In the genomic region with DNA sequence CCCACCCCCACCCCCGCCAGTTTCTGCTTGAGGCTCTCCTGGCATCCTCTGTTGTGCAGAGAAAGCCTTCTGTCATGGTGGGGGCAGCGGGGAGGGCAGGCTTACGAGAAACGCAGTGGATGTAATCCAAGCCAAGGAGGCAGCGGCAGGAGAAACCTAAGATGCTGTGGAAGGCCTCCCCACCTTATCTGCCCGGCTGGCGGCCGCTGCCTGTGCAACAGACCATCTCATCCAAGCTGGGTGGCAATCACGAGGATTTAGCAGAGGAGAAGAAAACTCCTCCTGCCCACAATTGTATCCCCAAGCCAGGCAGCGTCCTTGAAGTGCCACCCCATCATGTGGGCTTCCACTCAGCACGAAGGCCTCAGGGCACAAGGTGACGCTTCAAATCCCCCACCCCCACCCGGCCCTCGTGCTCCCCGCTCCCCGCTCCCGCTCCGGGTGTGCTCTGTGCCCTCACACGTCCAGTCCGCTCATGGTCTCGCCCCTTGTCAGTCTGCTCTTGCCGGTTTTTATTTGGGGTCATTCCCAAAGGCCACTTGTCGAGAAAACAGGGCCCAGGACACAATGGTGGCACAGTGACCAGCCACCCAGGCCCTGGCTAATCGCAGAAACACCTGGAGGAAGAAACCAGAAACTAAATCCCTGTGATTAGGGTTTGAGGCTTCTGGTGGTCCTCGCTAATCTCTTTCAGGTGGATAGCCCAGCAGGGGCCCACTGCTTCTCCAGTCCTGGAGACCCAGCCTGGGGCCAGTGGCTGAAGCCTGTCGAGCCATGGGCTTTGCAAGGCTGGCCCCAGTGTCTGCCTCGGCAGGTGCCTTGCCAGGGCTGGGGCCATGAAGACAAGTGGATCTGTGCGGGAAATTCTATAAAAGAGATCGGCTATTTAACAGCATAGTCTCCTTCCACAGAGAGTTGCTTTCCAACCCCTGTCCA, we compare ENCODE assay signal across 16 mouse cellular contexts. TPM values are rescaled to one million over a fixed set of nuclear protein-coding genes. Genes with fewer than 3 reads are reported as not detected.
DNase-seq lines count a peak whose midpoint lies in the region; ATAC-seq and TF ChIP-seq lines count a peak whose summit lies in the region.
"Had no signal": no experiment of that assay in that cellular context is flagged by ENCODE, and none has a peak within 500 bp of the region (broad histone marks: within the 10 kb centered on the region; RNA-seq: fewer than 3 reads in every experiment).

No protein-coding gene starts in this region.

- no peak for ATAC-seq in forebrain, embryonic 12.5 days (ENCODE audit: low FRiP score)
- no peak for ATAC-seq in forebrain, embryonic 16.5 days
- no peak for ATAC-seq in embryonic facial prominence, embryonic 11.5 days (replicated peaks; ENCODE audit: insufficient number of reproducible peaks, low FRiP score, low TSS enrichment, low read depth)
- no peak for ATAC-seq in limb, embryonic 14.5 days (ENCODE audit: low FRiP score, low read depth)
- ATAC-seq in cerebellum, adult (ENCODE audit: insufficient number of reproducible peaks, low FRiP score, low TSS enrichment), result no peak
- ATAC-seq: intestine, embryonic 16.5 days had no signal

- peaks cover 9% of the 10 kb centered on the region for H3K4me1 ChIP-seq in forebrain, embryonic 12.5 days
- peaks cover 2% of the 10 kb centered on the region; the same call in 1 of the 2 replicates for H3K4me1 ChIP-seq in forebrain, embryonic 16.5 days (replicated peaks; ENCODE audit: control insufficient read depth, insufficient read depth, low read length)
- H3K4me1 ChIP-seq in embryonic facial prominence, embryonic 11.5 days (ENCODE audit: control insufficient read depth, insufficient read depth, low read length), result peaks cover 8% of the 10 kb centered on the region
- peaks cover 9% of the 10 kb centered on the region for H3K4me1 ChIP-seq in limb, embryonic 14.5 days (ENCODE audit: control insufficient read depth, insufficient read depth, low read length)

- H3K9me3 ChIP-seq in forebrain, embryonic 12.5 days, result no peaks in the 10 kb centered on the region
- no peaks in the 10 kb centered on the region for H3K9me3 ChIP-seq in forebrain, embryonic 16.5 days (ENCODE audit: control insufficient read depth, low read length)
- H3K9me3 ChIP-seq in embryonic facial prominence, embryonic 11.5 days (replicated peaks; ENCODE audit: control insufficient read depth, low read length), result no peaks in the 10 kb centered on the region
- H3K9me3 ChIP-seq in limb, embryonic 14.5 days (ENCODE audit: control insufficient read depth, low read length), result no peaks in the 10 kb centered on the region
- H3K9me3 ChIP-seq: heart, embryonic 15.5 days; hindbrain, embryonic 13.5 days had no signal

- WGBS in forebrain, embryonic 12.5 days, result 15% methylated on average over 29 of the region's 29 CpGs
- WGBS in forebrain, embryonic 16.5 days, result 16% methylated on average over 29 of the region's 29 CpGs
- 11% methylated on average over 29 of the region's 29 CpGs for WGBS in embryonic facial prominence, embryonic 11.5 days
- WGBS in limb, embryonic 14.5 days, result 15% methylated on average over 27 of the region's 29 CpGs

- H3K27ac ChIP-seq in forebrain, embryonic 12.5 days, result no peak overlapping the region
- no peak overlapping the region for H3K27ac ChIP-seq in forebrain, embryonic 16.5 days (ENCODE audit: low read length)
- H3K27ac ChIP-seq in embryonic facial prominence, embryonic 11.5 days (replicated peaks; ENCODE audit: low read depth, low read length), result no peak overlapping the region
- H3K27ac ChIP-seq in limb, embryonic 14.5 days (replicated peaks; ENCODE audit: low read depth, low read length), result no peak overlapping the region
- H3K27ac ChIP-seq: heart, embryonic 15.5 days; hindbrain, embryonic 13.5 days; layer of hippocampus, adult 2 months; left cerebral cortex, adult 2 months had no signal

- peak overlapping the region; percentile 10 for H3K4me2 ChIP-seq in forebrain, embryonic 12.5 days
- H3K4me2 ChIP-seq in forebrain, embryonic 16.5 days (ENCODE audit: low read length), result no peak overlapping the region
- H3K4me2 ChIP-seq in embryonic facial prominence, embryonic 11.5 days (ENCODE audit: low read depth, low read length), result peak overlapping the region; percentile 6; the same call in 1 of the 2 replicates
- H3K4me2 ChIP-seq in limb, embryonic 14.5 days (replicated peaks; ENCODE audit: low read depth, low read length, severe bottlenecking), result 0 out of 2 replicates have a peak overlapping the region, but pooled peaks have one; percentile 3
- H3K4me2 ChIP-seq: heart, embryonic 15.5 days; hindbrain, embryonic 13.5 days; liver, embryonic 11.5 days; lung, embryonic 14.5 days had no signal

- H3K36me3 ChIP-seq in forebrain, embryonic 12.5 days (replicated peaks), result no peaks in the 10 kb centered on the region
- H3K36me3 ChIP-seq in forebrain, embryonic 16.5 days (ENCODE audit: control insufficient read depth, insufficient read depth), result no peaks in the 10 kb centered on the region
- H3K36me3 ChIP-seq in embryonic facial prominence, embryonic 11.5 days (replicated peaks; ENCODE audit: control insufficient read depth, insufficient read depth, low read depth, low read length), result no peaks in the 10 kb centered on the region
- no peaks in the 10 kb centered on the region for H3K36me3 ChIP-seq in limb, embryonic 14.5 days (ENCODE audit: control insufficient read depth, insufficient read depth, low read length)
- H3K36me3 ChIP-seq: heart, embryonic 15.5 days; hindbrain, embryonic 13.5 days had no signal

- TF ChIP-seq POLR2A in limb, embryonic 14.5 days (IDR thresholded peaks at IDR 0.05; ENCODE audit: borderline replicate concordance, extremely low read depth, insufficient read depth, insufficient read length), result no peak

- peaks cover 22% of the 10 kb centered on the region for H3K27me3 ChIP-seq in forebrain, embryonic 12.5 days
- H3K27me3 ChIP-seq in forebrain, embryonic 16.5 days (replicated peaks; ENCODE audit: control insufficient read depth, insufficient read depth, low read length), result no peaks in the 10 kb centered on the region
- no peaks in the 10 kb centered on the region for H3K27me3 ChIP-seq in embryonic facial prominence, embryonic 11.5 days (ENCODE audit: control insufficient read depth, insufficient read depth, low read length)
- H3K27me3 ChIP-seq in limb, embryonic 14.5 days (ENCODE audit: control insufficient read depth, insufficient read depth, low read length), result no peaks in the 10 kb centered on the region

- no peak overlapping the region for H3K9ac ChIP-seq in forebrain, embryonic 12.5 days
- H3K9ac ChIP-seq in forebrain, embryonic 16.5 days (replicated peaks; ENCODE audit: low read depth, low read length), result no peak overlapping the region
- no peak overlapping the region for H3K9ac ChIP-seq in embryonic facial prominence, embryonic 11.5 days (replicated peaks; ENCODE audit: low read length)
- H3K9ac ChIP-seq in limb, embryonic 14.5 days (ENCODE audit: low read depth, low read length, severe bottlenecking), result no peak overlapping the region
- H3K9ac ChIP-seq: heart, embryonic 15.5 days; hindbrain, embryonic 13.5 days; lung, embryonic 14.5 days had no signal

- peak; percentile 17 to 33 for DNase-seq in kidney, postnatal 4 days
- no peak for DNase-seq in kidney, adult 18-20 months
- DNase-seq in embryonic facial prominence, embryonic 11.5 days (ENCODE audit: low spot score), result peak; percentile 41
- no peak for DNase-seq in limb, embryonic 14.5 days (ENCODE audit: low spot score)
- no peak for DNase-seq in ovary, postnatal 14 days (ENCODE audit: low spot score)
- DNase-seq: lung, embryonic 14.5 days; thymus, postnatal 14 days had no signal

- H3K4me3 ChIP-seq in forebrain, embryonic 12.5 days (replicated peaks), result no peak overlapping the region
- H3K4me3 ChIP-seq in forebrain, embryonic 16.5 days (replicated peaks; ENCODE audit: low read length), result no peak overlapping the region
- H3K4me3 ChIP-seq in embryonic facial prominence, embryonic 11.5 days (ENCODE audit: low read depth, low read length), result no peak overlapping the region
- H3K4me3 ChIP-seq in limb, embryonic 14.5 days (replicated peaks; ENCODE audit: low read length), result no peak overlapping the region
- H3K4me3 ChIP-seq: heart, embryonic 15.5 days; hindbrain, embryonic 13.5 days; layer of hippocampus, adult 2 months; left cerebral cortex, adult 2 months had no signal

RNA-seq across cellular contexts. Expression of a gene that starts 58.6 kb away (rescaled TPM):
- 1.4 and 2.2 TPM in 2 replicates for polyA plus RNA-seq in forebrain, embryonic 12.5 days (2016; fragmentation: Nextera tagmentation; extraction: Ambion mirVana)
- not detected in 2 replicates for polyA plus RNA-seq in forebrain, embryonic 16.5 days (2015; fragmentation: Nextera tagmentation; extraction: Ambion mirVana)
- polyA plus RNA-seq in embryonic facial prominence, embryonic 11.5 days (2014; fragmentation: Nextera tagmentation; extraction: Ambion mirVana), result 30.3 and 34.6 TPM in 2 replicates
- polyA plus RNA-seq in limb, embryonic 14.5 days (2012; rRNA removed), result 17.7 and 26.3 TPM in 2 replicates
- 9.7 and 11.3 TPM in 2 replicates for polyA plus RNA-seq in limb, embryonic 14.5 days (2014; fragmentation: Nextera tagmentation; extraction: Ambion mirVana)
- polyA plus RNA-seq: hindbrain, embryonic 13.5 days; lung, embryonic 14.5 days had no signal

Comparison
In these comparisons a context has a peak if more than half of its experiments do, and no peak if none do; other contexts are left out.
1. DNase-seq: peak in kidney, postnatal 4 days (2 of 2) and embryonic facial prominence, embryonic 11.5 days (single experiment); none in kidney, adult 18-20 months (single experiment), limb, embryonic 14.5 days (single experiment) and ovary, postnatal 14 days (single experiment).